Mouse (Mus musculus) liver, embryonic 11.5 days (tissue): ENCODE results near the gene Mapk6. TPM values are rescaled to one million over a fixed set of nuclear protein-coding genes. Genes with fewer than 3 reads are reported as not detected.
"Not testable (repeated sequence)": the region's sequence is repeated elsewhere in the genome, so short reads cannot be mapped to it uniquely, and the experiment has no call there.

Experiments
- ATAC-seq: fragments of 200-750 bp; cut with Nextera tagmentation; replicated peaks from 2 replicates; pipeline ENCODE4 v1.8.0; 2017; ENCODE audit warnings: moderate number of reproducible peaks, mild to moderate bottlenecking, moderate TSS enrichment, moderate library complexity; ENCODE audit not compliant: low FRiP score
- DNase-seq: peaks from one replicate; pipeline ENCODE4 v3.0.0-alpha.2; 2017; ENCODE audit warnings: low spot score
- H3K27ac ChIP-seq: fragments of 300-500 bp; sonication (generic); 2 replicates; pipeline ENCODE4 v1.5.1; 2014; ENCODE audit warnings: mild to moderate bottlenecking, low read depth, low read length, control low read depth
- H3K27me3 ChIP-seq: fragments of 300-500 bp; sonication (generic); replicated peaks from 2 replicates; pipeline ENCODE4 v1.6.1; 2014; ENCODE audit warnings: low read length, mixed read lengths; ENCODE audit not compliant: control insufficient read depth, insufficient read depth
- H3K36me3 ChIP-seq: fragments of 300-500 bp; sonication (generic); 2 replicates; pipeline ENCODE4 v1.6.1; 2014; ENCODE audit warnings: mild to moderate bottlenecking, low read length, moderate library complexity, mixed read lengths; ENCODE audit not compliant: control insufficient read depth, insufficient read depth
- H3K4me1 ChIP-seq: fragments of 300-500 bp; sonication (generic); replicated peaks from 2 replicates; pipeline ENCODE4 v1.6.1; 2014; ENCODE audit warnings: low read length, mixed read lengths; ENCODE audit not compliant: control insufficient read depth, insufficient read depth
- H3K4me2 ChIP-seq: fragments of 300-500 bp; sonication (generic); 2 replicates; pipeline ENCODE4 v1.6.1; 2014; ENCODE audit warnings: mild to moderate bottlenecking, control low read depth, moderate library complexity
- H3K4me3 ChIP-seq: fragments of 300-500 bp; sonication (generic); 2 replicates; pipeline ENCODE4 v1.5.1; 2014; ENCODE audit warnings: low read depth, low read length, control low read depth
- H3K9ac ChIP-seq: fragments of 300-500 bp; sonication (generic); 2 replicates; pipeline ENCODE4 v1.6.1; 2014; ENCODE audit warnings: low read depth, low read length, control low read depth
- H3K9me3 ChIP-seq: fragments of 300-500 bp; sonication (generic); 2 replicates; pipeline ENCODE4 v1.6.1; 2016; ENCODE audit warnings: low read length, inconsistent platforms, mixed read lengths; ENCODE audit not compliant: control insufficient read depth
- WGBS: fragments of 180-500 bp; shearing (Covaris S2); extraction: QIAGEN DNeasy Blood & Tissue Kit; methylation state at CpG from one replicate; pipeline ENCODE4 v1.1.7; 2014; 5-methylcytosine and 5-hydroxymethylcytosine counted together
- polyA plus RNA-seq: library from polyadenylated mRNA; unstranded; fragments of >200 nt; fragmentation: Nextera tagmentation; extraction: Ambion mirVana; gene quantifications from 2 replicates; pipeline ENCODE4 v1.2.1, GENCODE M21; 2014

Gene Mapk6
- polyA plus RNA-seq, 1 experiment from 2014 or later = 61.0 TPM

DNA sequence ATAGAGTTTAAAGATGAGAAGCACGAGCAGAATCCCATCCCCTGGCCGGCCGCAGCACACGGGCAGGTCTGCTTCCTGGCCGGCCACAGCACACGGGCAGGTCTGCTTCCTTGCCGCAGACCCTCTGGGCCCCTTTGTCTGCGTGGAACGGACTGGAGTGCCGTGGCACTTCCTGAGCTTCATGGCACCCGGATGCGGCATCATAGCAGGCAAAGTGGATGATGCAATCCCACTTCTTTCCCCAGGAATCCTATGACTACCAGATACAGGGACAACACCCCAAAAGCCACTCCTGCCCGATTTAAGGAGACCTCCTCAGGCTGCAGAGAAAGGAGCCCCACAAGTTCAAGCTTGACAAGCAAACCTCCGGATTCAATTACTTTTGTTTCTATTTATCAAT is 27.0 kb downstream of the Mapk6 start:
- DNase-seq (no peak), ATAC-seq (no peak)
- Histone ChIP-seq H3K4me2 (no peak overlapping the region), H3K27ac (no peak overlapping the region), H3K9me3 (no peaks in the 10 kb centered on the region), H3K27me3 (no peaks in the 10 kb centered on the region), H3K4me3 (no peak overlapping the region), H3K36me3 (no peaks in the 10 kb centered on the region; the same call in 1 of the 2 replicates), H3K4me1 (no peaks in the 10 kb centered on the region), H3K9ac (no peak overlapping the region)
- 87% methylated on average over 14 of the region's 14 CpGs for WGBS

DNA sequence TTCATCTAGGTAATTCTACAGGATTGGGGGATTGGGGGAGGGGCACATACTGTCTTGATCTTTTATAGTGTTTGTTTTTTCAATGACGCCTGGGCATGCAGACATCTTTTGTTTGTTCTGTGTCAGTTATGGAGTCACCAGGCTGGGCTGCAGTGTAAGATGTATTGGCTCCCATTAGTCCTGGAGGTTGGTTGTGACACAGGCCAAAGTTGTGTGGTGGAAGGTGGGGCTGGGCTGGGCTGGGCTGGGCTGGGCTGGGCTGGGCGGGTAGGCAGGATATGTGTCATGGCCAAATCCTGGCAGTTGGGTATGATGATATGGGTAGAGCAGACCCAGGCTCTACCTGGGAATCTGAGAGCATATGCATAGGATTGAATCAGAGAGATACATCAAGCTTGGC is 31.0 kb downstream of the Mapk6 start:
- Histone ChIP-seq H3K27me3 (no peaks in the 10 kb centered on the region), H3K4me3 (no peak overlapping the region), H3K4me2 (no peak overlapping the region), H3K27ac (no peak overlapping the region), H3K4me1 (no peaks in the 10 kb centered on the region), H3K36me3 (no peaks in the 10 kb centered on the region), H3K9me3 (no peaks in the 10 kb centered on the region), H3K9ac (no peak overlapping the region)
- ATAC-seq = no peak
- 80% methylated on average over 2 of the region's 2 CpGs for WGBS
- no peak for DNase-seq

DNA sequence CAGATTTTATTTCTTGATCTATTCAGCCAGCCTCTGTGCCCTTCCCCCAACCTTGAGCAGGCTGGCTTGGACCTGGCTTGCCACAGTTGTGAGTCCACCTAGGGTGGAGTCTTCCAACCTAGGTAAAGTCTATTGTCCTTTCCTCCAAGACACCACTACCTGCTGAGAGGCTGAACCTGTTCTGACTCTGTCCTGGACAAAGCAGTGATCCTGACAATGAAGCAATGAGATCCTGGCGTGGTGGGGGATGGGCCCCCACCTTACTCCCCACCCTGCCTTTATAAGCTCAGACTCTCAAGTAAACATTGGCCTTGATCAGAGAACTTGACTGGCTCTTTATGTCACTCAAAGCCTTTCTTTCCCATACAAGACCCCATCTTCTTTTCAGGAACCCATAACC is 33.4 kb downstream of the Mapk6 start:
- no peak overlapping the region for H3K4me3 ChIP-seq
- no peaks in the 10 kb centered on the region for H3K4me1 ChIP-seq
- H3K27me3 ChIP-seq = no peaks in the 10 kb centered on the region
- H3K9me3 ChIP-seq = no peaks in the 10 kb centered on the region
- H3K27ac ChIP-seq = no peak overlapping the region
- no peaks in the 10 kb centered on the region for H3K36me3 ChIP-seq
- WGBS = 55% methylated on average over 1 of the region's 1 CpGs
- ATAC-seq (no peak), DNase-seq (no peak)
- H3K9ac ChIP-seq = no peak overlapping the region
- H3K4me2 ChIP-seq = no peak overlapping the region

- Histone ChIP-seq H3K9ac (no peak overlapping the region), H3K4me1 (no peaks in the 10 kb centered on the region), H3K9me3 (no peaks in the 10 kb centered on the region), H3K27ac (no peak overlapping the region), H3K4me3 (no peak overlapping the region), H3K27me3 (no peaks in the 10 kb centered on the region), H3K4me2 (no peak overlapping the region), H3K36me3 (no peaks in the 10 kb centered on the region)
- WGBS = 92% methylated on average over 9 of the region's 9 CpGs
- DNase-seq = no peak
- ATAC-seq = no peak
Observed at GRCm38 (mm10) chr9:75375606-75376005, 34.2 kb downstream of the Mapk6 start.

DNA sequence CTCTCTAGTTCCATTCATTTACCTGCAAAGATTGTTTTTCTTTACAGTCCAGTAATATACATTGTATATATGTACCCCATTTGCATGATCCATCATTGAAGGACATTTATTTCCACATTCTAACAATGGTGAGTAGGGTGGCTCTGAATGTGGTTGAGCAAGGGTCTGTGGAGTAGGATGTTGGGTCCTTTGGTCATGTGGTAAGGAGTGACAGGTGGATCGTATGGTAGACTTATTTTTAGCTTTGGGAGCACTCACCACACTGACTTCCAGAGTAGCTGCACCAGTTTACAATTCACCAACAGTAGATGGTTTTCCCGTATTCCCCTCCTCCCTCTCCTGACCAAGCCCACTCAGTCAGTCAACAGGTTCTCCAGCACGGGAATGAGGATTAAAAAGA is 41.0 kb downstream of the Mapk6 start:
- no peak overlapping the region for H3K4me2 ChIP-seq
- no peak overlapping the region for H3K9ac ChIP-seq
- H3K36me3 ChIP-seq = no peaks in the 10 kb centered on the region
- H3K27me3 ChIP-seq = no peaks in the 10 kb centered on the region
- DNase-seq (no peak), ATAC-seq (no peak)
- no peak overlapping the region for H3K27ac ChIP-seq
- WGBS = 62% methylated on average over 3 of the region's 3 CpGs
- no peaks in the 10 kb centered on the region for H3K9me3 ChIP-seq
- H3K4me1 ChIP-seq = no peaks in the 10 kb centered on the region
- no peak overlapping the region for H3K4me3 ChIP-seq

GRCm38 (mm10) chr9:75366191-75366590 is 43.6 kb downstream of the Mapk6 start:
- Histone ChIP-seq H3K27ac (no peak overlapping the region), H3K4me3 (no peak overlapping the region), H3K9ac (no peak overlapping the region), H3K4me1 (no peaks in the 10 kb centered on the region), H3K9me3 (no peaks in the 10 kb centered on the region), H3K27me3 (no peaks in the 10 kb centered on the region), H3K36me3 (no peaks in the 10 kb centered on the region), H3K4me2 (no peak overlapping the region)
- ATAC-seq = no peak
- DNase-seq = no peak
- WGBS = 70% methylated on average over 5 of the region's 5 CpGs

GRCm38 (mm10) chr9:75365195-75365594 is 44.6 kb downstream of the Mapk6 start:
- Histone ChIP-seq H3K36me3 (no peaks in the 10 kb centered on the region), H3K9me3 (no peaks in the 10 kb centered on the region), H3K27me3 (no peaks in the 10 kb centered on the region), H3K4me2 (no peak overlapping the region), H3K4me1 (no peaks in the 10 kb centered on the region), H3K4me3 (no peak overlapping the region), H3K9ac (no peak overlapping the region), H3K27ac (no peak overlapping the region)
- WGBS = 77% methylated on average over 4 of the region's 4 CpGs
- DNase-seq (no peak), ATAC-seq (no peak)

DNA sequence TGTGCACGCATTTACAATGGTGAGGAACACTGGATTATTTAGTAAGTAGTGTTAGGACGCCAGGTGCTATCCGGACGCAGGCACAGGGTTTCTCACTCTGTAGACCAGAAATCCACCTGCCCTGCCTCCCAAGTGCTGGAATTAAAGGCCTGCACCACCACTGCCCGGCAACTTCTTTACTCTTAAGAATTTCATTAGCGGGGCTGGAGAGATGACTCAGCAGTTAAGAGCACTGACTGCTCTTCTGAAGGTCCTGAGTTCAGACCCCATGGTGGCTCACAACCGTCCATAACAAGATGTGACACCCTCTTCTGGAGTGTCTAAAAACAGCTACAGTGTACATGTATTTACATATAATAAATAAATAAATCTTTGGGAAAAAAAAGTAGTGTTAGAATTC is 46.1 kb downstream of the Mapk6 start:
- not testable (repeated sequence) for H3K9me3 ChIP-seq, H3K27ac ChIP-seq, H3K27me3 ChIP-seq, ATAC-seq, H3K36me3 ChIP-seq, H3K9ac ChIP-seq, H3K4me2 ChIP-seq, DNase-seq, H3K4me3 ChIP-seq, H3K4me1 ChIP-seq
- WGBS = 68% methylated on average over 7 of the region's 7 CpGs

GRCm38 (mm10) chr9:75363001-75363400 is 46.8 kb downstream of the Mapk6 start:
- ATAC-seq (no peak), DNase-seq (no peak)
- no peaks in the 10 kb centered on the region for H3K27me3 ChIP-seq
- H3K9ac ChIP-seq = no peak overlapping the region
- no peak overlapping the region for H3K4me2 ChIP-seq
- no peak overlapping the region for H3K27ac ChIP-seq
- no peaks in the 10 kb centered on the region for H3K4me1 ChIP-seq
- H3K36me3 ChIP-seq = no peaks in the 10 kb centered on the region
- no peak overlapping the region for H3K4me3 ChIP-seq
- no peaks in the 10 kb centered on the region for H3K9me3 ChIP-seq
- WGBS = 73% methylated on average over 5 of the region's 5 CpGs
